Mouse (Mus musculus): ENCODE data around the gene Ufl1.
"Not testable (repeated sequence)": the region's sequence is repeated elsewhere in the genome, so short reads cannot be mapped to it uniquely, and the experiment has no call there.

Gene Ufl1

DNA sequence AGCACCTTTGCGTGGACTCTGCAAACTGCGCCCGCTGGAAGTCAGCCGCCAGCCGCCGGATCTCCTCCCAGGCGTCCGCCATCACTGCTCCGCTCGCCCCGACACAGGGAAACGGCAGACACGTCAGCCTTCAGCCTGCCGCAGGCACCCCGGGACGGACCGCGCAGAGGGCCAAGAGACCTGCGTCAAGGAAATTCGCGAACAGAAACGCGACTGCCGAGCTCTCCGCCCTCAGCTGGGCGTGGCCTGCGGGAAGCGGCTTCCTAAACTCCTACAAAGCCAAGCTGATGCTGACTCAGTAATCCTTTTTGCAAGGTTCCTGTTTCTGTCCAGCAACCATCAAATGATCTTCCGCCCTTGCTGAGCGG lies at the start of gene Ufl1:
Gene Ufl1, minus strand, starts transcription at position 151 of the 368 bp plus-strand sequence.
- DNase-seq (ENCODE audit: low spot score): peak; percentile 91

DNA sequence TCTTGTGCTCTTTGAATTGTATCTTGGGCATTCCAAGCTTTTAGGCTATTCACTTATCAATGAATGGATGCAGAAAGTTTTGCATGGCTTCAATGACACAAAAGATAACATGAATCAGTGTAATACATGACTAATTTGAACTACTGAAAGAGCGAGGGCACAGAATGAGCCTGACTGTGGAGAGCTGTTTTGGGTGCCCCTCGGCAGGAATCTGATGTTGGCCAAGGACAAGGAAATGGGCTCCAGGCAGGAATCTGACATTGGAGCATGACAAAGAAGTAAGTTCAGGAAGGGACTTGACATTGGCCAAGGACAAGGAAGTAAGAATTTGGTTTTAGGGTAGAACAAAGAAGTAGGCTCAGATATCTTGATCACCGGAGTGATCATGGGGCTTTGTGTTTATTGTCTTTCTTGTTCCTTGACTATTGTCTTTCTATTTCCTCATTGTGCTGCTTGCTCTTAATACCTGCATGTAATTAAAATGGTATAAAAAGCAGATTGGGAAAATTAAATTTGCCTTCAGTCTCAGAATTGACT lies 44.1 kb upstream of the Ufl1 start:
- DNase-seq (ENCODE audit: low spot score): no peak

DNA sequence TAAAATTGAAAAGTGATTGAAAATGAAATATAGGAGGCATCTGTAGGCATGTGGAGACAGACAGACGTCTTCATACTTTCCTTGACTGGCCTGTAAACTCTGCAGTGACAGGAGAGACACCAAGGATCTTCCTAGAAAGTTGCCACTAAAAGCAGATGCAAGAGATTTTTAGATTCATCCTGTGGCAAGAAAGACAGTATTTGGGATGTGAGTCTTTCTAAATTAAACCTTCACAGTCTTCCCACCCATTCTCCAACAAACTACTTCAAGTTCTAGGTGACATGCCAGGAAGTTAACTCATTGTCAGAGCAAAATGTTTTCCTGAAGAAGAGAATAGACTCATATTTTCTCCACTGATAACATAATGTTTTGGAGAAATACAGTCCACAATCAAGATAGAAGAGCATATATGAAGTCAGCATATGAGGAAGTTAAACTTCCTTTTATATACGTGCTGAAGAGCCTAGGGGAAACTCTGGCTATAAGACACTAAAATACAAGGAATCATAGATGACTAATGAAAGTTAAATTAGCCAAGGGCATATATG lies 41.1 kb upstream of the Ufl1 start:
- DNase-seq (ENCODE audit: low spot score): no peak

DNA sequence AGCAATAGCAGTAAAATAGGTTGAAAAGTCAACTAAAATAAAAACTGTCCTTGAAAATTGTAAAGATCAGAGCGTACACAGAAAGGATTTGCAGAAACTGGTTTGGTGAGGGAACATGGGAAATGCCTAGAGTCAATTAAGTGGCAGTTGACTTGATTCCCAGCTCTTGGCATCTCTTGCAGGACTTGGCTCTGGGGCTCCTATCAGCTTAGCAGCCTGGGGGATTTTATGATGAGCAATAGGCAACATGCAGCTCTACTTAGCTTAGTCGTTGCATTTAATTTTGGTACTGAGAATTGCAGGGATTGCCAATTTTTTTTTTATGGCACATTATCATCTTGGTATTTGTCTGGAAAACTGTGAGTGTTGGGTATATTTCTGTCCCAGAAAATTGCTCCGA lies 32.1 kb upstream of the Ufl1 start:
- DNase-seq (ENCODE audit: low spot score): peak; percentile 5

DNA sequence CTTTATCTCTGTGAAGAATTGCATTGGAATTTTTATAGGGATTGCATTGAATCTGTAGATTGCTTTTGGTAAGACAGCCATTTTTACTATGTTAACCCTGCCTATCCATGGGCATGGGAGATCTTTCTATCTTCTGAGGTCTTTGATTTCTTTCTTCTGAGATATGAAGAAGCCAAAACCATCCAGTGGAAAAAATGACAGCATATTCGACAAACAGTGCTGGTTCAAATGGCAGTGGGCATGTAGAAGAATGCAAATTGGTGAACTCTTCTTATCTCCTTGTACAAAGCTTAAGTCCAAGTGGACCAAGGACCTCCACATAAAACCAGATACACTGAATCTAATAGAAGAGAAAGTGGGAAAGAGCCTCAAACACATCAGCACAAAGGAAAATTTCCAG lies 3.4 kb upstream of the Ufl1 start:
- DNase-seq (ENCODE audit: low spot score): not testable (repeated sequence)

DNA sequence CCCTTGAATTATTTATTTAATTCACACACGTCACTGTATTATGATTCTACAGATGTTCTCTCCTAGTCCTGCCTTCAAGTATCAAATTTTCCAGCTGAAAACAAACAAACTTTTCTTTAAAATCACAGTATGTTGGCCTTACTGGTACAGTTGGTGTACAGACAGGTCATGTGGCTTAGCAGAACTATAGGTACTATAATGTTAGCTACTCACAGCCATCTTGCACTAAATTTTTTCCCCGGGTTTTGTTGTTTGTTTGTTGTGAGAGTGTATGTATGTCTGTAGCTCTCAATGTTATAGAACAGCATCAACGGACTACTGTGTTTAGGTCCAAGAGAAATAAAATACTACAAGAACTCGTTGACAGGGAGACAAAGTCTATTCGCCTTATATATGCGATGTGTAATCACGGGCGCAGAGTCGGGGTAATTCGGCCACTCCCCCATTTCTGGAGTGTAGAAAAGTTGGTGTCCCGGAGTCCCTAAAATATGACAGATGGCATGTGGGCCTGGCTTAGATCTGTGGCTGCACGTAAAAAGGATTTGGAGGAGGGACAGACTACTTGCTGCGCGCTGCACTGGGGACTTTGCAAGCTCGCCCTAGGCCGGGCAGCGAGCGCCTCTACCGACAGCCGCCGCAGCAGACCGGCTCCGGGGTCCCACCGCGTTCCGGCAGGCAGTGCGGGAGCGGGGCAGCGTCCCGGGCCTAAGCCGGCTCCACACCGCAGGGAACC lies 517 bp downstream of the Ufl1 start:
- peak; percentile 77 for DNase-seq (ENCODE audit: low spot score)

DNA sequence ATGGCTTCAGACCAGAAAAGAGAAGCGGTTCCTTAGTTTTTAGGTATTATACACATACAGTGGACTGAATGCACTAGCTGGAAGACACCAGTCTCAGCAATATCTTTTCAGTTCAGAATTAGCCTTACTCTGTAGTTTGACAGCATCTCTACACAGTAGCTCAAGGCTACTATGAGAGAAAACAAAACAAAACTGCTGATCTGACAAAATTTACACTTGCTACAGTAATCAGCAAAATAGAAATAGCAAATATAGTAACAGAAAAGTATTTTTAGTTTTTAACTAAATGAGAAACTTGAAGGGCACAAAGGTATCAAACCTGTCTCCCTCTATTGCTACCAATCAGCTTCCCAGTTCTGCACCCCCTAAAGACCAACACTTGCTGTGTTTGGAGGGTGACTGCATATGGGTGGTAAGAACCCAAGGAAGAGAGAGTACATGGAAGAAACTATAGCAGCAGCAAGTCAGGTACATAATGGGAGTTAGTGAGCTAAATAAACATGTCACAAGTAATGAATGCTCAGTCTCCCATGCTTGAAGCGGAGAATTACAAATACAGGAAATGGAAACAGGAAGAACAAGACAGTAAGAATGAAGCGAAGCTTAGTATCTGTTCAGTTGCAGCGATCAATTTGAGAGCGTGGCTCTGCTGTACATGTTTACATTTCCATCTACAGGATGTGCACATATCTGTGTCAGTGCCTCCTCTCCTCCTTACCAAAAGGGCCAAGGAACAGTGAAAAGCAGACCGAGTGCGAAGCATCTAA lies 8.6 kb downstream of the Ufl1 start:
- DNase-seq (ENCODE audit: low spot score): no peak

DNA sequence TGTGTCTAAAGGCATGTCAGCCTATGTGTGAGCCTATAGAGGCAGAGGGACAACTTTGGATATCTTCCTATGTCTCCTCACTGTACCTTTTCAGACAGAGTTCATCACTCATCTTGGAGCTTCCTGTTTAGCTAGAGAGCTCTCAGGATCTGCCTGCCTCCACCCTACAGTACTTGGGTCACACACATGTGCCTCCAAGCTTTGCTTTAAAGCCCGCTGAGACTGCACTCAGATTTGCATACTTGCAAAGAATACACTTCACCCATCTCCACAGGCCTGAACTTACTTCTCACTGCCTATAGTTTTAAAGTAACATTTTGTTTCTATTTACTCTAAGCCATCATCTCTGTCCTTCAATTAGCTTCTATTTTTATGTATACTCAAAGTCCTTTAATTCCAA lies 9.7 kb downstream of the Ufl1 start:
- DNase-seq (ENCODE audit: low spot score): no peak

DNA sequence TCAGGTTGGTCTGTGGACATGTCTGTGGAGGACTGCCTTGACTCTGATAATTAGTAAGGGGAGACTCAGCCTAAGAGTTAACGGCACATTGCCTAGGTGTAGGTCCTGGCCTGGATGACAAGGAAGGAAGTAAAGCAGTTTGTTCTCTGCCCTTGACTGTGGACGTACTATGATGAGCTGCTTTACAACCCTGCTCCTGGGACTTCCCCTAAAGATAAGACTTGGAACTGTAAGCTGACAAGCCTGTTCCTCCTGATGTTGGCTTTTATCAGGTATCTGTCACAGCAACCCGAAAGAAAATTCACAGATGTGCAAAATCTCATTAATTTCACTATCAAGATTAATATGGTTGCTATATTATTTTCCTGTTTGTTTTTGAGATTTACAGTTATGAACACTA lies 14.5 kb downstream of the Ufl1 start:
- DNase-seq (ENCODE audit: low spot score): no peak

DNA sequence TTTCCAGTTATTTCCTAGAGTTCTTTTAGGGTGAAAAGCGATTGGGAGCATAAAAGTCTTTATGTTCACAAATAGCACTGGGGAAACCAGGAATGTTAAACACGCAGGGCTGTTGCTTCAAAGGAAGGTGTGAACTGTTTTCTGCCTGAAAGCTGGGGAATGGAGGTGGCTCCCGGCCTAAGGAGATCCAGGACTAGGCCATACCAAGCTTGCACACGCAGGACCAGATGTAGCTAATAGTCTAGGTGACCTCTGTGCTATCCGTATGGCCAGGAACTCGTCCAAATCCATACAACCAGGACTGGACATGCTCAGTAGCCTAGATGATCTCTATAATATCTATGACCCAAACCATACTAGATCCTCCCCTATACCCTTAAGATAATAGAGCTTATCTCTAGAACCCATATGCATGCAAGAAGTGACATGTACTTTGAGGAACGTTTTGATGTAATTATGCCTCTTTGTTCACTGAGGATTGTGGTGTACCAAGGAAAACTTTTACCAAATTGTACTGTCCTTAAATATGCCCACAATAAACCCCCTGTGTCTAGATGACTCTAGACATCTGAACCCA lies 23.7 kb downstream of the Ufl1 start:
- no peak for DNase-seq (ENCODE audit: low spot score)

DNA sequence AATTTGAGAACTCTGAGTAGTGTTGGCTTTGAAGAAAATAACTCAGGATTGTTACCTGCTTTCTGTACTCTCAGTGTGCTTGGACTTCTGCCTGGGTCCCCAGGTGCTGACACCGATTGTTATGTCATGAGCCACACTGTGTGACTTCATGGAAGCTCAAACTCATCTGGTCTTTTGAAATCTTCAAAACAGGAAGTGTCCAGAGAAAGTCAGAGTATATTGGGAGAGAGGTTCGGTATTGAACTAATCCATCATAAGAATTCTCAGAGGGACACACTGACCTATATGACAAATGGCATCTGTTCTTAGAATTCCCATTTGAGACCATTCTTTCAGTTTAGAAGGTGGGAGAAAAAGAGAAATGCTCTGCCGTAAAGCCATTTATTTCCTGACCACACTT lies 38.8 kb downstream of the Ufl1 start, which contains the start of gene Fhl5:
Gene Fhl5, minus strand, starts transcription at position 101 of the 400 bp plus-strand sequence.
- no peak for DNase-seq (ENCODE audit: low spot score)

DNA sequence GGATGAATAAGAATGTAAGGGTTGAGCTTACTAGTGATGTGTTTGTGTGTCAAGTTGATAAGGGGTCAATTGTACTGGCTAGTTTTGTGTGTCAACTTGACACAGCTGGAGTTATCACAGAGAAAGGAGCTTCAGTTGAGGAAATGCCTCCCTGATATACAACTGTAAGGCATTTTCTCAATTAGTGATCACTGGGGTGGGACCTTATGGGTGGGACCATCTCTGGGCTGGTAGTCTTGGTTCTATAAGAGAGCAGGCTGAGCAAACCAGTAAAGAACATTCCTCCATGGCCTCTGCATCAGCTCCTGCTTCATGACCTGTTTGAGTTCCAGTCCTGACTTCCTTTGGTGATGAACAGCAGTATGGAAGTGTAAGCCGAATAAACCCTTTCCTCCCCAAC lies 46.0 kb downstream of the Ufl1 start:
- DNase-seq (ENCODE audit: low spot score): not testable (repeated sequence)

DNA sequence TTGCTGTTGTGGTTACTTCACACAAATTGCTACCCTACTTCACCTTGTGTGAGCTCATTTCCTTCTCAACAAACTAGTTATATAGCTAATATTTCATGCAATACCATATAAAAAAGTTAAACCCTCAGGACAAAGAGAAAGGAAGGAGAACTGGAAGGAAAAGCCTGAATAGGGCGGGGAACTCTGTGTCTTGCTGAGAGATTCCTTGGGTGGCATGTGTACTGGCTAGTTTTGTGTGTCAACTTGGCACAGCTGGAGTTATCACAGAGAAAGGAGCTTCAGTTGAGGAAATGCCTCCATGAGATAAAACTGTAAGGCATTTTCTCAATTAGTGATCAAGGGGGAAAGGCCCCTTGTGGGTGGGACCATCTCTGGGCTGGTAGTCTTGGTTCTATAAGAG lies 47.9 kb downstream of the Ufl1 start:
- not testable (repeated sequence) for DNase-seq (ENCODE audit: low spot score)

DNA sequence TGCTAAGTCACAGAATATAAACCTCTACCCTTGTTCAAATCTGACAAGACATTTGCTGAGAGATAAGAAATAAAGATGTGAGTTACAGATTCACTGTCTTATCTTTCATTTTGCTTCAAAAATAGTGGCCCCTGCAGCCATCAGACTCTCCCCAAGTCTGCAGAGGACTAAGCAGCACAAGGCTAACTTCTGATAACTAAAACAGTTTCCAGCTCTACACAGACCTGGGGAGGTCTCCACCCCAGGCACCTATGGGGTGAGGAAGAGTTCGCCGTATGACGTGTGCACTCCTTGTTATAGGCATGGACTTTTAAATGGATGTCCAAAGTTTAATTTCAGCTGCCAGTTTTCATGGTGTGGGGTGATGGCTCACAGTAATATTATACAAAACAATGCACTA lies 49.1 kb downstream of the Ufl1 start:
- DNase-seq (ENCODE audit: low spot score): no peak

DNA sequence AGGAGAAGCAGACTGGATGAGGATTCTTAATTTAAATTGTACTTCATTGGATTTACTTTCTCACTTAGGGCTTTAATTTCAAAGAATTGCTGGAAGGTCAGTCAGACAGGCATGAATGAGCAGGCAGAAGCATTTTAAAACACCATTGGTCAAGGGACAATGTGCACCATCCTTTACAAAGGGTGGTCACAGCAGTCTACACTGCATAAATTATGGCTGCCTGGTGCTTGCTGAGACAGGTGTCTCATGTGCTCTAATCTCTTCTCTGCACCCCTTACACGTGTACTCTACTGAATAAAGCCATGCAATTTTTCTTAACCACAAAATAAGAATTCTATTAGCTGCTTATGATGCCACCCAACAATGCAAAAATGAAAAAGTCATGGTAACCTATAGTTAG lies 54.1 kb downstream of the Ufl1 start:
- DNase-seq (ENCODE audit: low spot score): no peak

DNA sequence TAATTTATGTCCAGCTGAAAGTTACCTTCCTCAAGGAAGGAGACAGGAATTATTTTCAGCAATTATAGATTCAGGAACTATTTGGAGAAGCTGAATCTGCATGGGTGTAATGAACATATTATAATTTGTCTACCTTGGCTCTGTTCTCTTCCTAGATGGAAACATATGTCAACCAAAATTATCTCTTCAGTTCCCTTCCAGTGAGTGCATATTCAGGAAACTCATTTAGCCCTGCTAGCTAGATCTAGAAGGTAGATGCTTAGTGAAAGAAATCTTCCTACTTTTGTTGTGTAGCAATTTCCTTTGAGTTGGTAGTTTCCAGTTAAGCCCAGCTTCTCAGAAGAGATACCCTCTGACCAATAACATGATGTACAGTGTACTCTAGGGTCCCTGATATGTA lies 59.7 kb downstream of the Ufl1 start:
- no peak for DNase-seq (ENCODE audit: low spot score)

DNA sequence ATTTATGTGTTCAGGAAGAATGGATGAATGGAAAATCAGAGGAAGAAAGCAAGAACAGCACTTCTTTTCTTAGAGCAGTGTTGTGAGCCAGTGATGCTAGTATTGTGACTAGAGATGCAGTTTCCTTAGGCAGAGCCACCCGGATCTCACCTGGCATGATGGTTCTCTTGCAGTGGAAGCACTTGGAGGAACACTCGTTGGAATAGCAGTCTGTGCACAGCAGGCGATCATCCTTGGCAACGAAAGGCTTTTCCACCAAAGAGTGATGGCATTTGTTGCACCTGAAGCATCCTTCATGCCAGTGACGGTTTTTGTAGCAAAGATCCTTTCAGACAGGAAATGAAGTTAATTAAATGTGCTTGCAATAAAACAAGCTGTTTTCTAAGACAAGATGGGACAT lies 68.2 kb downstream of the Ufl1 start:
- DNase-seq (ENCODE audit: low spot score): no peak

DNA sequence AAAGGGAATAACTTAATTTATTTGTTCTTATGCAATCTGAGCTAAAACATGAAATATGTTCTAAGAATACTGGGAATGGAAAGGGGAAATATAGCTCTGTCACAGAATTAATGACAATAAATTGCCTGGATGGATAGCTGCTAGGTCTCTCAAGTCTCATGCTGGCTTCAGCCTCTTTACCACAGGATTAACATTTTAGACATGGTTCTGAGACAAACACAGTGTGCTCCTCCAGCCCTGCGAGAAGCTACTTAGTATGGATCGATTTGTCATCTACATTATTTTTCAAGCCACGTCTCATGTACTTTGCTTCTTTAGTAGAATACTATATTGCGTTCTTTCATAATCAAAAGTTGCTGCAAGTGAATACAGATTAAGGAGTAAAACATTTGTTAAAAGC lies 75.5 kb downstream of the Ufl1 start:
- DNase-seq (ENCODE audit: low spot score): no peak

Measured in adipocyte (in vitro differentiated cells).